Mouse (Mus musculus) left cerebral cortex, adult 2 months (tissue): ENCODE measurements around the gene Mark3. TPM values are rescaled to one million over a fixed set of nuclear protein-coding genes. Genes with fewer than 3 reads are reported as not detected.

Source experiments
- DNase-seq, 2 experiments: peaks; one replicate each; pipeline ENCODE4 v3.0.0; 2021 to 2022; ENCODE audit warnings: low spot score in 2 of 2, mixed read lengths in 1 of 2; ENCODE audit errors: extremely low spot score in 1 of 2
- H3K27ac ChIP-seq: fragments of 200-600 bp; 2 replicates; pipeline ENCODE4 v1.8.1; 2022
- H3K4me3 ChIP-seq: fragments of 200-600 bp; 2 replicates; pipeline ENCODE4 v1.8.1; 2022
- CTCF ChIP-seq: fragments of 200-600 bp; IDR thresholded peaks from 2 replicates; pipeline ENCODE4 v1.8.1; 2022; ENCODE audit warnings: antibody characterized with exemption, mild to moderate bottlenecking, moderate library complexity
- intact Hi-C: fragments of 180-260 bp; cut with DNase I; formaldehyde crosslinking; loops from one replicate; pipeline ENCODE4 v1.15.1; 2025
- total RNA-seq, 2 experiments: library from RNA; stranded (reverse); gene quantifications; 2 replicates each; pipeline ENCODE4 v1.2.3; 2021

Mark3 gene
- total RNA-seq, 2 experiments from 2014 or later = 102 TPM

- Histone ChIP-seq H3K4me3 (no peak overlapping the region), H3K27ac (peak overlapping the region; percentile 73)
- TF ChIP-seq CTCF = no peak
- intact Hi-C loops = no loop called here
- no peak for DNase-seq
These were observed 131.1 kb downstream of the Mark3 start for GRCm38 (mm10) chr12:111705186-111705973.

Other genes starting within 250 kb of the Mark3 start
- 100 to 1,000 TPM; 137 to 142 TPM for gene Cdc42bpb, start 196.8 kb upstream of the Mark3 start, total RNA-seq
- gene Lbhd2, start 167.7 kb upstream of the Mark3 start, total RNA-seq = 1 to 10 TPM; 1.3 to 2.8 TPM
- gene Exoc3l4, start 157.5 kb upstream of the Mark3 start, total RNA-seq = under 1 TPM; 0.54 to 0.96 TPM
- gene Tnfaip2, start 132.1 kb upstream of the Mark3 start, total RNA-seq = under 1 TPM; 0.82 to 0.84 TPM
- gene Gm266, start 88.7 kb upstream of the Mark3 start, total RNA-seq = 1 to 10 TPM; 3.1 to 3.3 TPM
- gene Eif5, start 36.5 kb upstream of the Mark3 start, total RNA-seq = 100 to 1,000 TPM; 241 to 276 TPM
- gene Ckb, start 97.8 kb downstream of the Mark3 start, total RNA-seq = 1,000 to 10,000 TPM; 1,837 to 1,872 TPM
- 10 to 100 TPM; 18.9 to 20.2 TPM for gene Trmt61a, start 103.6 kb downstream of the Mark3 start, total RNA-seq
- gene Bag5, start 138.7 kb downstream of the Mark3 start, total RNA-seq = 10 to 100 TPM; 60.9 to 61.8 TPM
- 10 to 100 TPM; 36.2 to 38.8 TPM for gene Apopt1, start 138.7 kb downstream of the Mark3 start, total RNA-seq
- 100 to 1,000 TPM; 746 to 823 TPM for gene Klc1, start 184.3 kb downstream of the Mark3 start, total RNA-seq
- 1 to 10 TPM; 3.1 to 3.4 TPM for gene Xrcc3, start 239.3 kb downstream of the Mark3 start, total RNA-seq
- 10 to 100 TPM; 20.5 to 21.0 TPM for gene Zfyve21, start 239.6 kb downstream of the Mark3 start, total RNA-seq